In genomic region chr2:158518583-158518982, GRCm38 (mm10) we compare ENCODE assay signal across 32 mouse cellular contexts. TPM values are rescaled to one million over a fixed set of nuclear protein-coding genes. Genes with fewer than 3 reads are reported as not detected.
DNase-seq lines count a peak whose midpoint lies in the region; ATAC-seq and TF ChIP-seq lines count a peak whose summit lies in the region.
"Had no signal": no experiment of that assay in that cellular context is flagged by ENCODE, and none has a peak within 500 bp of the region (broad histone marks: within the 10 kb centered on the region; RNA-seq: fewer than 3 reads in every experiment).

No protein-coding gene starts in this region.

- no peaks in the 10 kb centered on the region for H3K27me3 ChIP-seq in embryonic facial prominence, embryonic 13.5 days
- no peaks in the 10 kb centered on the region for H3K27me3 ChIP-seq in embryonic facial prominence, embryonic 10.5 days (replicated peaks; ENCODE audit: low read depth, poor library complexity, severe bottlenecking)
- no peaks in the 10 kb centered on the region for H3K27me3 ChIP-seq in stomach, postnatal 0 days (ENCODE audit: control insufficient read depth, insufficient read depth, low read length)
- H3K27me3 ChIP-seq: embryonic facial prominence, embryonic 15.5 days; forebrain, embryonic 15.5 days had no signal

- no peak for ATAC-seq in embryonic facial prominence, embryonic 13.5 days (ENCODE audit: insufficient number of reproducible peaks, insufficient read depth, low FRiP score, low TSS enrichment, low read depth)
- ATAC-seq in stomach, postnatal 0 days (ENCODE audit: low FRiP score, low TSS enrichment), result peak; percentile 15; the same call in 1 of the 2 replicates
- ATAC-seq: CD4-positive, CD25-positive, alpha-beta regulatory T cell, adult 4 months; forebrain, embryonic 15.5 days; hindbrain, postnatal 0 days; inflammation-experienced regulatory T-cells, adult 6 months; intestine, embryonic 16.5 days had no signal

- WGBS in embryonic facial prominence, embryonic 13.5 days, result 63% methylated on average over 6 of the region's 6 CpGs
- 81% methylated on average over 6 of the region's 6 CpGs for WGBS in embryonic facial prominence, embryonic 10.5 days
- 48% methylated on average over 6 of the region's 6 CpGs for WGBS in stomach, postnatal 0 days

- DNase-seq in embryonic facial prominence, embryonic 10.5 days (ENCODE audit: low spot score), result no peak
- DNase-seq in 3T3-L1 (ENCODE audit: low read depth, low spot score), result peak; percentile 70
- DNase-seq in NIH3T3 (ENCODE audit: low read depth), result peak; percentile 48
- no peak for DNase-seq in stomach, postnatal 0 days (ENCODE audit: low spot score)
- no peak for DNase-seq in right cerebral cortex, postnatal 4 days
- no peak for DNase-seq in spleen, postnatal 10 days (ENCODE audit: low spot score in 2 of 2)
- DNase-seq: adrenal gland, adult 2 months; adrenal gland, postnatal 14 days; cerebellum, adult 11-12 months; cerebellum, adult 8-10 months; cerebellum, postnatal 10 days; cerebellum, postnatal 36 days; embryo, embryonic 11 days; gastrocnemius, postnatal 10 days; heart, postnatal 4 days had no signal

- no peak overlapping the region for H3K4me2 ChIP-seq in embryonic facial prominence, embryonic 13.5 days
- H3K4me2 ChIP-seq in stomach, postnatal 0 days (replicated peaks; ENCODE audit: low read depth), result no peak overlapping the region
- H3K4me2 ChIP-seq: embryonic facial prominence, embryonic 15.5 days; forebrain, embryonic 15.5 days; heart, embryonic 11.5 days; hindbrain, embryonic 14.5 days had no signal

- H3K9ac ChIP-seq in embryonic facial prominence, embryonic 13.5 days, result 0 out of 2 replicates have a peak overlapping the region, but pooled peaks have one; percentile 16
- H3K9ac ChIP-seq in stomach, postnatal 0 days (ENCODE audit: low read length), result no peak overlapping the region
- H3K9ac ChIP-seq: embryonic facial prominence, embryonic 15.5 days; forebrain, embryonic 15.5 days; hindbrain, embryonic 14.5 days had no signal

- TF ChIP-seq CTCF in stomach, postnatal 0 days (IDR thresholded peaks at IDR 0.05; ENCODE audit: low read depth), result no peak

- H3K27ac ChIP-seq in embryonic facial prominence, embryonic 13.5 days, result no peak overlapping the region
- no peak overlapping the region for H3K27ac ChIP-seq in embryonic facial prominence, embryonic 10.5 days (replicated peaks)
- H3K27ac ChIP-seq in stomach, postnatal 0 days (replicated peaks), result 0 out of 2 replicates have a peak overlapping the region, but pooled peaks have one; percentile 18
- H3K27ac ChIP-seq: embryonic facial prominence, embryonic 15.5 days; forebrain, embryonic 15.5 days; hindbrain, embryonic 14.5 days; hindbrain, postnatal 0 days had no signal

- H3K4me1 ChIP-seq in embryonic facial prominence, embryonic 13.5 days, result no peaks in the 10 kb centered on the region
- no peaks in the 10 kb centered on the region for H3K4me1 ChIP-seq in embryonic facial prominence, embryonic 10.5 days
- H3K4me1 ChIP-seq in stomach, postnatal 0 days (replicated peaks; ENCODE audit: control insufficient read depth, insufficient read depth), result no peaks in the 10 kb centered on the region
- H3K4me1 ChIP-seq: embryonic facial prominence, embryonic 15.5 days had no signal

- H3K4me3 ChIP-seq in embryonic facial prominence, embryonic 13.5 days, result no peak overlapping the region
- H3K4me3 ChIP-seq in embryonic facial prominence, embryonic 10.5 days, result no peak overlapping the region
- no peak overlapping the region for H3K4me3 ChIP-seq in stomach, postnatal 0 days (ENCODE audit: low read depth, low read length)
- H3K4me3 ChIP-seq: embryonic facial prominence, embryonic 15.5 days; forebrain, embryonic 15.5 days had no signal

- no peaks in the 10 kb centered on the region for H3K36me3 ChIP-seq in embryonic facial prominence, embryonic 13.5 days
- H3K36me3 ChIP-seq in embryonic facial prominence, embryonic 10.5 days (replicated peaks), result no peaks in the 10 kb centered on the region
- H3K36me3 ChIP-seq in stomach, postnatal 0 days (ENCODE audit: control insufficient read depth, insufficient read depth, low read length), result no peaks in the 10 kb centered on the region
- H3K36me3 ChIP-seq: embryonic facial prominence, embryonic 15.5 days; forebrain, embryonic 15.5 days had no signal

- TF ChIP-seq EP300 in stomach, postnatal 0 days (optimal IDR thresholded peaks at IDR 0.05), result no peak

- H3K9me3 ChIP-seq in embryonic facial prominence, embryonic 13.5 days, result 0 out of 2 replicates have a peak, but pooled peaks cover 4% of the 10 kb centered on the region
- 0 out of 2 replicates have a peak, but pooled peaks cover 2% of the 10 kb centered on the region for H3K9me3 ChIP-seq in embryonic facial prominence, embryonic 10.5 days
- no peaks in the 10 kb centered on the region for H3K9me3 ChIP-seq in stomach, postnatal 0 days (ENCODE audit: control insufficient read depth, low read length)
- H3K9me3 ChIP-seq: embryonic facial prominence, embryonic 15.5 days; forebrain, embryonic 15.5 days had no signal

RNA-seq across cellular contexts. Expression of gene Arhgap40, which starts 6.0 kb away (rescaled TPM):
- polyA plus RNA-seq in embryonic facial prominence, embryonic 13.5 days (2015; fragmentation: Nextera tagmentation; extraction: Ambion mirVana), result 1.3 TPM in 2 replicates
- polyA plus RNA-seq in embryonic facial prominence, embryonic 10.5 days (2016; fragmentation: Nextera tagmentation; extraction: Ambion mirVana), result 0.21 and 0.25 TPM in 2 replicates
- 11.4 and 12.7 TPM in 2 replicates for polyA plus RNA-seq in stomach, postnatal 0 days (2015; fragmentation: Nextera tagmentation; extraction: Ambion mirVana)
- polyA plus RNA-seq: adrenal gland, adult 2 months; C2C12; CD4-positive, CD25-positive, alpha-beta regulatory T cell, adult 4 months; heart, embryonic 11.5 days; heart, postnatal 0 days; inflammation-experienced regulatory T-cells, adult 6 months had no signal

RNA-seq across cellular contexts. Expression of gene Adig, which starts 16.2 kb away (rescaled TPM):
- polyA plus RNA-seq in embryonic facial prominence, embryonic 13.5 days (2015; fragmentation: Nextera tagmentation; extraction: Ambion mirVana), result not detected in 2 replicates
- polyA plus RNA-seq in embryonic facial prominence, embryonic 10.5 days (2016; fragmentation: Nextera tagmentation; extraction: Ambion mirVana), result not detected in 2 replicates
- polyA plus RNA-seq in stomach, postnatal 0 days (2015; fragmentation: Nextera tagmentation; extraction: Ambion mirVana), result 2.3 and 2.9 TPM in 2 replicates
- polyA plus RNA-seq: brain, embryonic 14.5 days; CD4-positive, CD25-positive, alpha-beta regulatory T cell, adult 4 months; cortical plate, adult 2 months; embryonic facial prominence, embryonic 11.5 days; forebrain, embryonic 11.5 days; forebrain, embryonic 15.5 days; heart, embryonic 11.5 days; heart, embryonic 14.5 days; heart, postnatal 0 days; hindbrain, embryonic 11.5 days; hindbrain, embryonic 14.5 days; hindbrain, postnatal 0 days; inflammation-experienced regulatory T-cells, adult 6 months; intestine, embryonic 16.5 days had no signal

Comparison
In these comparisons a context has a peak if more than half of its experiments do, and no peak if none do; other contexts are left out.
1. DNase-seq: peak in 3T3-L1 (single experiment) and NIH3T3 (single experiment); none in embryonic facial prominence, embryonic 10.5 days (single experiment), stomach, postnatal 0 days (single experiment), right cerebral cortex, postnatal 4 days (single experiment) and spleen, postnatal 10 days (0 of 2).